Mouse (Mus musculus): ENCODE data around the gene Use1. TPM values are rescaled to one million over a fixed set of nuclear protein-coding genes. Genes with fewer than 3 reads are reported as not detected.
"Not testable (repeated sequence)": the region's sequence is repeated elsewhere in the genome, so short reads cannot be mapped to it uniquely, and the experiment has no call there.

Gene Use1
- 218 and 244 TPM in 2 replicates for polyA plus RNA-seq (2012; rRNA removed)

GRCm38 (mm10) chr8:71366771-71367528 lies at the start of gene Use1:
Use1 (plus strand) TSS chr8:71366848.
- peak; percentile 86 for DNase-seq (ENCODE audit: low spot score)

GRCm38 (mm10) chr8:71318610-71319009 lies 48.0 kb upstream of the Use1 start:
- DNase-seq (ENCODE audit: low spot score) = not testable (repeated sequence)

GRCm38 (mm10) chr8:71319760-71320159 lies 46.9 kb upstream of the Use1 start:
- DNase-seq (ENCODE audit: low spot score) = not testable (repeated sequence)

- DNase-seq (ENCODE audit: low spot score) = no peak
Measured at GRCm38 (mm10) chr8:71322939-71323338, 43.7 kb upstream of the Use1 start.

- DNase-seq (ENCODE audit: low spot score) = no peak
Measured at GRCm38 (mm10) chr8:71324848-71325247, 41.8 kb upstream of the Use1 start.

- DNase-seq (ENCODE audit: low spot score) = not testable (repeated sequence)
Measured at GRCm38 (mm10) chr8:71337834-71338233, 28.8 kb upstream of the Use1 start.

- no peak for DNase-seq (ENCODE audit: low spot score)
Measured at GRCm38 (mm10) chr8:71340625-71341024, 26.0 kb upstream of the Use1 start.

- DNase-seq (ENCODE audit: low spot score) = no peak
Measured at GRCm38 (mm10) chr8:71346581-71346980, 20.1 kb upstream of the Use1 start.

GRCm38 (mm10) chr8:71351117-71351516 lies 15.5 kb upstream of the Use1 start:
- no peak for DNase-seq (ENCODE audit: low spot score)

GRCm38 (mm10) chr8:71351520-71351919 lies 15.1 kb upstream of the Use1 start:
- DNase-seq (ENCODE audit: low spot score) = no peak

GRCm38 (mm10) chr8:71358026-71358425 lies 8.6 kb upstream of the Use1 start:
- DNase-seq (ENCODE audit: low spot score) = no peak

- DNase-seq (ENCODE audit: low spot score) = no peak
Measured at GRCm38 (mm10) chr8:71367529-71368176, 1.0 kb downstream of the Use1 start.

- DNase-seq (ENCODE audit: low spot score) = no peak
Measured at GRCm38 (mm10) chr8:71368366-71368765, 1.7 kb downstream of the Use1 start.

GRCm38 (mm10) chr8:71369040-71369718 lies 2.5 kb downstream of the Use1 start:
- no peak for DNase-seq (ENCODE audit: low spot score)

GRCm38 (mm10) chr8:71370711-71371235 lies 4.1 kb downstream of the Use1 start:
- DNase-seq (ENCODE audit: low spot score) = no peak

GRCm38 (mm10) chr8:71371236-71371848 lies 4.7 kb downstream of the Use1 start, which contains the start of gene Ocel1:
Ocel1 (plus strand) TSS chr8:71371298.
- DNase-seq (ENCODE audit: low spot score) = peak; percentile 100

- no peak for DNase-seq (ENCODE audit: low spot score)
Measured at GRCm38 (mm10) chr8:71372427-71372826, 5.8 kb downstream of the Use1 start.

- no peak for DNase-seq (ENCODE audit: low spot score)
Measured at GRCm38 (mm10) chr8:71373000-71373399, 6.4 kb downstream of the Use1 start.

GRCm38 (mm10) chr8:71374616-71375206 lies 8.1 kb downstream of the Use1 start:
- no peak for DNase-seq (ENCODE audit: low spot score)

GRCm38 (mm10) chr8:71375581-71376422 lies 9.2 kb downstream of the Use1 start:
- DNase-seq (ENCODE audit: low spot score) = no peak
